8 mouse cellular contexts compared by ENCODE assay signal in genomic region chr5:121704512-121705248, GRCm38 (mm10). TPM values are rescaled to one million over a fixed set of nuclear protein-coding genes. Genes with fewer than 3 reads are reported as not detected.
DNase-seq lines count a peak whose midpoint lies in the region; ATAC-seq and TF ChIP-seq lines count a peak whose summit lies in the region.

No protein-coding gene starts in this region.

- no peaks in the 10 kb centered on the region for H3K27me3 ChIP-seq in cerebellum, adult 2 months (ENCODE audit: control insufficient read depth, insufficient read depth, low read length)
- H3K27me3 ChIP-seq in hindbrain, embryonic 12.5 days, result no peaks in the 10 kb centered on the region; the same call in 1 of the 2 replicates
- no peaks in the 10 kb centered on the region for H3K27me3 ChIP-seq in liver, embryonic 14.5 days (ENCODE audit: control insufficient read depth, insufficient read depth, low read length)

- no peak for TF ChIP-seq CTCF in cerebellum, adult 2 months (IDR thresholded peaks at IDR 0.05; ENCODE audit: borderline replicate concordance, insufficient read depth, low read depth, low read length)
- TF ChIP-seq CTCF in liver, embryonic 14.5 days (IDR thresholded peaks at IDR 0.05; ENCODE audit: low read depth), result no peak

- H3K4me3 ChIP-seq in cerebellum, adult 2 months (replicated peaks; ENCODE audit: insufficient read depth, low read depth, low read length), result peak overlapping the region; percentile 11
- H3K4me3 ChIP-seq in hindbrain, embryonic 12.5 days, result peak overlapping the region; percentile 6; the same call in 1 of the 2 replicates
- 0 out of 4 replicates have a peak overlapping the region, but pooled peaks of 1 of the 2 experiments have one; percentile 2 for H3K4me3 ChIP-seq in liver, embryonic 14.5 days (ENCODE audit: insufficient read depth in 1 of 2, low read depth in 2 of 2, low read length in 2 of 2)

- DNase-seq in cerebellum, adult 2 months, result no peak
- no peak for DNase-seq in cerebellum, adult 11 months
- DNase-seq in MN1 (ENCODE audit: low spot score), result peak; percentile 50
- no peak for DNase-seq in liver, embryonic 14.5 days (ENCODE audit: low read depth in 3 of 3, low spot score in 3 of 3)
- no peak for DNase-seq in layer of hippocampus, adult 18-20 months (ENCODE audit: low spot score in 2 of 2)
- no peak for DNase-seq in ovary, adult 18-20 months (ENCODE audit: low spot score)

- no peaks in the 10 kb centered on the region for H3K4me1 ChIP-seq in cerebellum, adult 2 months (ENCODE audit: control insufficient read depth, insufficient read depth, low read length)
- H3K4me1 ChIP-seq in hindbrain, embryonic 12.5 days, result peaks cover 8% of the 10 kb centered on the region
- peaks cover 31 to 42% of the 10 kb centered on the region in 2 experiments for H3K4me1 ChIP-seq in liver, embryonic 14.5 days (replicated peaks; ENCODE audit: control insufficient read depth in 2 of 2, insufficient read depth in 2 of 2, low read length in 1 of 2)

- no peak for ATAC-seq in hindbrain, embryonic 12.5 days (ENCODE audit: low FRiP score)
- no peak for ATAC-seq in liver, embryonic 14.5 days (ENCODE audit: insufficient read depth)
- ATAC-seq in activated CD4-positive, CD25-positive, alpha-beta regulatory T cell, adult 4 months, result no peak

- no peak overlapping the region for H3K27ac ChIP-seq in cerebellum, adult 2 months (ENCODE audit: insufficient read depth, low read length)
- H3K27ac ChIP-seq in hindbrain, embryonic 12.5 days, result no peak overlapping the region
- H3K27ac ChIP-seq in liver, embryonic 14.5 days, result no peak overlapping the region

- no peaks in the 10 kb centered on the region for H3K9me3 ChIP-seq in hindbrain, embryonic 12.5 days (replicated peaks)
- no peaks in the 10 kb centered on the region for H3K9me3 ChIP-seq in liver, embryonic 14.5 days (ENCODE audit: control insufficient read depth, low read length)

- TF ChIP-seq POLR2A in cerebellum, adult 2 months (IDR thresholded peaks at IDR 0.05; ENCODE audit: borderline replicate concordance, insufficient read depth, low read length), result no peak

- no peaks in the 10 kb centered on the region for H3K36me3 ChIP-seq in hindbrain, embryonic 12.5 days
- no peaks in the 10 kb centered on the region for H3K36me3 ChIP-seq in liver, embryonic 14.5 days (replicated peaks; ENCODE audit: control insufficient read depth, insufficient read depth, low read depth)

- H3K4me2 ChIP-seq in hindbrain, embryonic 12.5 days (replicated peaks), result peak overlapping the region; percentile 44
- peak overlapping the region; percentile 61 for H3K4me2 ChIP-seq in liver, embryonic 14.5 days (ENCODE audit: low read depth)

- H3K9ac ChIP-seq in hindbrain, embryonic 12.5 days, result peak overlapping the region; percentile 27; the same call in 1 of the 2 replicates
- peak overlapping the region; percentile 37; the same call in 1 of the 2 replicates for H3K9ac ChIP-seq in liver, embryonic 14.5 days (replicated peaks)

- 7% methylated on average over 20 of the region's 20 CpGs for WGBS in cerebellum, adult 2 months
- WGBS in hindbrain, embryonic 12.5 days, result 9% methylated on average over 20 of the region's 20 CpGs
- WGBS in liver, embryonic 14.5 days (ENCODE audit: insufficient replicate concordance), result 12% methylated on average over 20 of the region's 20 CpGs

- no peak for TF ChIP-seq EP300 in liver, embryonic 14.5 days (IDR thresholded peaks at IDR 0.05; ENCODE audit: low read depth)

RNA-seq across cellular contexts. Expression of gene Atxn2, which starts 6.5 kb away (rescaled TPM):
- polyA plus RNA-seq in cerebellum, adult 2 months (2012; rRNA removed), result 149 and 165 TPM in 2 replicates
- 95.3 and 102 TPM in 2 replicates for polyA plus RNA-seq in hindbrain, embryonic 12.5 days (2016; fragmentation: Nextera tagmentation; extraction: Ambion mirVana)
- 24.1 and 24.6 TPM in 2 replicates for polyA plus RNA-seq in liver, embryonic 14.5 days (2012; rRNA removed)
- 19.3 and 20.5 TPM in 2 replicates for polyA plus RNA-seq in liver, embryonic 14.5 days (2014; fragmentation: Nextera tagmentation; extraction: Ambion mirVana)
- 10 to 100 TPM; 22.6 to 27.5 TPM for polyA plus RNA-seq in activated CD4-positive, CD25-positive, alpha-beta regulatory T cell, adult 4 months (2017; shearing (Covaris generic))
- 100 to 1,000 TPM; 212 to 241 TPM for total RNA-seq in layer of hippocampus, adult 18-20 months (2021)

RNA-seq across cellular contexts. Expression of gene Brap, which starts 44.3 kb away (rescaled TPM):
- 51.2 and 54.4 TPM in 2 replicates for polyA plus RNA-seq in cerebellum, adult 2 months (2012; rRNA removed)
- polyA plus RNA-seq in hindbrain, embryonic 12.5 days (2016; fragmentation: Nextera tagmentation; extraction: Ambion mirVana), result 51.5 and 52.8 TPM in 2 replicates
- polyA plus RNA-seq in liver, embryonic 14.5 days (2012; rRNA removed), result 9.7 and 12.5 TPM in 2 replicates
- polyA plus RNA-seq in liver, embryonic 14.5 days (2014; fragmentation: Nextera tagmentation; extraction: Ambion mirVana), result 22.7 and 22.9 TPM in 2 replicates
- polyA plus RNA-seq in activated CD4-positive, CD25-positive, alpha-beta regulatory T cell, adult 4 months (2017; shearing (Covaris generic)), result 10 to 100 TPM; 11.5 to 14.1 TPM
- total RNA-seq in layer of hippocampus, adult 18-20 months (2021), result 10 to 100 TPM; 67.4 to 67.7 TPM

RNA-seq across cellular contexts. Expression of gene Acad10, which starts 44.4 kb away (rescaled TPM):
- polyA plus RNA-seq in cerebellum, adult 2 months (2012; rRNA removed), result 3.6 and 4.0 TPM in 2 replicates
- 1.9 TPM in 2 replicates for polyA plus RNA-seq in hindbrain, embryonic 12.5 days (2016; fragmentation: Nextera tagmentation; extraction: Ambion mirVana)
- 1.6 and 1.7 TPM in 2 replicates for polyA plus RNA-seq in liver, embryonic 14.5 days (2012; rRNA removed)
- polyA plus RNA-seq in liver, embryonic 14.5 days (2014; fragmentation: Nextera tagmentation; extraction: Ambion mirVana), result 2.2 and 2.6 TPM in 2 replicates
- polyA plus RNA-seq in activated CD4-positive, CD25-positive, alpha-beta regulatory T cell, adult 4 months (2017; shearing (Covaris generic)), result 1 to 10 TPM; 2.3 to 6.0 TPM
- 1 to 10 TPM; 3.7 to 5.8 TPM for total RNA-seq in layer of hippocampus, adult 18-20 months (2021)
